Mouse (Mus musculus) T-cell, adult 2 months (primary cell): ENCODE results near the gene Sparc.

Source experiments
- DNase-seq: peaks from one replicate; pipeline ENCODE4 v3.0.0; 2022; ENCODE audit warnings: low spot score

Sparc gene

GRCm38 (mm10) chr11:55405601-55406469 lies 17.1 kb downstream of the Sparc start:
- DNase-seq: no peak

GRCm38 (mm10) chr11:55404659-55405457 lies 18.1 kb downstream of the Sparc start:
- DNase-seq: no peak

- no peak for DNase-seq
Measured at GRCm38 (mm10) chr11:55400863-55401262, 22.1 kb downstream of the Sparc start.

GRCm38 (mm10) chr11:55398371-55398770 lies 24.6 kb downstream of the Sparc start:
- no peak for DNase-seq

GRCm38 (mm10) chr11:55397441-55397840 lies 25.5 kb downstream of the Sparc start:
- no peak for DNase-seq

- no peak for DNase-seq
Measured at GRCm38 (mm10) chr11:55397036-55397435, 25.9 kb downstream of the Sparc start.

GRCm38 (mm10) chr11:55395073-55395642 lies 27.8 kb downstream of the Sparc start:
- DNase-seq: no peak

- no peak for DNase-seq
Measured at GRCm38 (mm10) chr11:55394592-55394991, 28.4 kb downstream of the Sparc start.

- no peak for DNase-seq
Measured at GRCm38 (mm10) chr11:55392474-55392873, 30.5 kb downstream of the Sparc start.

- no peak for DNase-seq
Measured at GRCm38 (mm10) chr11:55389778-55390177, 33.2 kb downstream of the Sparc start.

- no peak for DNase-seq
Measured at GRCm38 (mm10) chr11:55387576-55387975, 35.4 kb downstream of the Sparc start.

GRCm38 (mm10) chr11:55386424-55387063 lies 36.4 kb downstream of the Sparc start:
- peak; percentile 61 for DNase-seq

GRCm38 (mm10) chr11:55383463-55384045 lies 39.4 kb downstream of the Sparc start:
- DNase-seq: no peak

- no peak for DNase-seq
Measured at GRCm38 (mm10) chr11:55380908-55381307, 42.1 kb downstream of the Sparc start.

GRCm38 (mm10) chr11:55378371-55378770 lies 44.6 kb downstream of the Sparc start:
- DNase-seq: no peak

GRCm38 (mm10) chr11:55373838-55374237 lies 49.1 kb downstream of the Sparc start:
- DNase-seq: peak; percentile 4

GRCm38 (mm10) chr11:55373373-55373772 lies 49.6 kb downstream of the Sparc start:
- DNase-seq: no peak

- DNase-seq: no peak
Measured at GRCm38 (mm10) chr11:55372001-55372400, 51.0 kb downstream of the Sparc start.

GRCm38 (mm10) chr11:55369093-55369471 lies 53.9 kb downstream of the Sparc start:
- no peak for DNase-seq

- DNase-seq: no peak
Measured at GRCm38 (mm10) chr11:55368388-55369092, 54.4 kb downstream of the Sparc start.

- DNase-seq: no peak
Measured at GRCm38 (mm10) chr11:55367783-55368182, 55.2 kb downstream of the Sparc start.
